Mouse (Mus musculus) spleen, adult 2 months (tissue): ENCODE data around the gene Col6a5.

ENCODE experiments used
- CTCF ChIP-seq: fragments of 200-500 bp; IDR thresholded peaks from 2 replicates; pipeline ENCODE4 v1.5.1; 2011; ENCODE audit warnings: mild to moderate bottlenecking, inconsistent platforms; ENCODE audit not compliant: insufficient read depth, insufficient read length, insufficient replicate concordance; ENCODE audit errors: extremely low read depth
- POLR2A ChIP-seq: fragments of 200-500 bp; IDR thresholded peaks from 2 replicates; pipeline ENCODE4 v1.6.1; 2011; ENCODE audit warnings: low read depth, low read length, inconsistent platforms

DNA sequence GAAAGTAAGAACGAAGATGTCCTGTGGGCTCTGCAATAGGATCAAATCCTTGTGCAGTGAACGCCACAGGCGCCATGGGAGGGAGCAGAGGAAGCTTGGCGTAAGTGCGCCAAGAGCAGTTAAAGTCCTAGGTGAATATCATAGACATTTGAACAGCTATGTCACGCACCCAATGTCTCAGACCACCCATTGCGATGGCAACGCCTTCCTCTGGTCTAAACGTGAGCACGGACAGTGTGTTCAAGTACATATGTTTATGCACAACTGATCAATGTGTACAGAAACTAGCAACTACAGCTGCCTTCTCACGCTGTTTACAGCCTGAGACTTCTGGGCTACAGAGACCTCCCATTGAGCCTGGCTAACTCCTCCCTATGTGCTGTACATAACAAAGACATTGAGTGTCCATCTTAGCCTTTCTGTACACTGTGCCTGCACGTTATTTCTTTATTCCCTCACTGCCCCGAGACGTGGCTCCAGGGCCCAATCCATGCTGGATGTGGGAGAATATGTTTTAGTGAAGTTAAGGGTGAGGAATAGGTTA lies 11.0 kb upstream of the Col6a5 start:
- TF ChIP-seq CTCF (no peak), POLR2A (no peak)
